Mouse (Mus musculus) v-Abl transformed pro-B cells (cell line): ENCODE data around the gene Ccm2.

Experiments
- in situ Hi-C, 2 experiments: fragments of 400-800 bp; cut with MboI; formaldehyde crosslinking; loops; one replicate each; pipeline ENCODE4 v1.15.1; 2025; ENCODE audit not compliant: unreplicated experiment in 2 of 2

The Ccm2 gene

GRCm38 (mm10) chr11:6599831-6600230 lies 53.1 kb downstream of the Ccm2 start:
- in situ Hi-C loops: loop anchor here in 1 of 2 experiments (25.0 kb wide), 1 partner anchor 163 kb away; the partner anchor contains the start of gene H2afv

- in situ Hi-C loops: no loop called here
Measured at GRCm38 (mm10) chr11:6600284-6600944, 53.7 kb downstream of the Ccm2 start.

GRCm38 (mm10) chr11:6601649-6602480 lies 55.2 kb downstream of the Ccm2 start:
- in situ Hi-C loops: no loop called here

- in situ Hi-C loops: no loop called here
Measured at GRCm38 (mm10) chr11:6602662-6603061, 56.0 kb downstream of the Ccm2 start.

GRCm38 (mm10) chr11:6603224-6603623 lies 56.5 kb downstream of the Ccm2 start:
- in situ Hi-C loops: no loop called here

- in situ Hi-C loops: no loop called here
Measured at GRCm38 (mm10) chr11:6603887-6604603, 57.4 kb downstream of the Ccm2 start.

- in situ Hi-C loops: no loop called here
Measured at GRCm38 (mm10) chr11:6604604-6604936, 57.9 kb downstream of the Ccm2 start.

GRCm38 (mm10) chr11:6605021-6605481 lies 58.4 kb downstream of the Ccm2 start:
- in situ Hi-C loops: no loop called here

- in situ Hi-C loops: no loop called here
Measured at GRCm38 (mm10) chr11:6605491-6606399, 59.1 kb downstream of the Ccm2 start, which contains the start of gene Nacad. TSS of gene Nacad (minus strand) at chr11:6606053.

- in situ Hi-C loops: no loop called here
Measured at GRCm38 (mm10) chr11:6615250-6616205, 68.8 kb downstream of the Ccm2 start.

- in situ Hi-C loops: loop anchor here (5.0 to 10.0 kb wide), 2 partner anchors 36 to 429 kb away; no protein-coding TSS in a partner anchor
Measured at GRCm38 (mm10) chr11:6623704-6624103, 77.0 kb downstream of the Ccm2 start.

GRCm38 (mm10) chr11:6624619-6625382 lies 78.1 kb downstream of the Ccm2 start:
- in situ Hi-C loops: loop anchor here (5.0 to 25.0 kb wide), 3 partner anchors 38 to 638 kb away; no protein-coding TSS in a partner anchor

GRCm38 (mm10) chr11:6625478-6626387 lies 79.0 kb downstream of the Ccm2 start, which contains the start of gene Tbrg4:
TSS of gene Tbrg4 (minus strand) at chr11:6626067.
- in situ Hi-C loops: loop anchor here (10.0 to 25.0 kb wide), 2 partner anchors 431 to 638 kb away; no protein-coding TSS in a partner anchor

GRCm38 (mm10) chr11:6626388-6626772 lies 79.7 kb downstream of the Ccm2 start:
- in situ Hi-C loops: loop anchor here (10.0 to 25.0 kb wide), 2 partner anchors 432 to 639 kb away; no protein-coding TSS in a partner anchor

GRCm38 (mm10) chr11:6627731-6628130 lies 81.0 kb downstream of the Ccm2 start:
- in situ Hi-C loops: loop anchor here (10.0 to 25.0 kb wide), 2 partner anchors 433 to 640 kb away; no protein-coding TSS in a partner anchor

- in situ Hi-C loops: loop anchor here (10.0 to 25.0 kb wide), 2 partner anchors 434 to 641 kb away; no protein-coding TSS in a partner anchor
Measured at GRCm38 (mm10) chr11:6628568-6628967, 81.9 kb downstream of the Ccm2 start.

GRCm38 (mm10) chr11:6629655-6630054 lies 83.0 kb downstream of the Ccm2 start:
- in situ Hi-C loops: loop anchor here (5.0 to 25.0 kb wide), 3 partner anchors 102 to 642 kb away; no protein-coding TSS in a partner anchor
